Mouse (Mus musculus): ENCODE results near the gene Vmn2r84.
"Not testable (repeated sequence)": the region's sequence is repeated elsewhere in the genome, so short reads cannot be mapped to it uniquely, and the experiment has no call there.

Gene Vmn2r84

GRCm38 (mm10) chr10:130394232-130394631 lies at the start of gene Vmn2r84:
Gene Vmn2r84 (minus strand): TSS chr10:130394332.
- in situ Hi-C loops (cut with MboI, MseI) = no loop called here

GRCm38 (mm10) chr10:130434185-130434898 lies 40.2 kb upstream of the Vmn2r84 start:
- in situ Hi-C loops (cut with MboI, MseI) = not testable (repeated sequence)

GRCm38 (mm10) chr10:130429603-130430002 lies 35.5 kb upstream of the Vmn2r84 start, which contains the start of gene Vmn2r85:
Gene Vmn2r85 (minus strand): TSS chr10:130429703.
- in situ Hi-C loops (cut with MboI, MseI) = not testable (repeated sequence)

GRCm38 (mm10) chr10:130422368-130422767 lies 28.2 kb upstream of the Vmn2r84 start:
- in situ Hi-C loops (cut with MboI, MseI) = not testable (repeated sequence)

GRCm38 (mm10) chr10:130420401-130420800 lies 26.3 kb upstream of the Vmn2r84 start:
- in situ Hi-C loops (cut with MboI, MseI) = no loop called here

- in situ Hi-C loops (cut with MboI, MseI) = not testable (repeated sequence)
Measured at GRCm38 (mm10) chr10:130419954-130420353, 25.8 kb upstream of the Vmn2r84 start.

GRCm38 (mm10) chr10:130416352-130416751 lies 22.2 kb upstream of the Vmn2r84 start:
- in situ Hi-C loops (cut with MboI, MseI) = not testable (repeated sequence)

- in situ Hi-C loops (cut with MboI, MseI) = not testable (repeated sequence)
Measured at GRCm38 (mm10) chr10:130412167-130412698, 18.1 kb upstream of the Vmn2r84 start.

GRCm38 (mm10) chr10:130375145-130375544 lies 19.0 kb downstream of the Vmn2r84 start:
- in situ Hi-C loops (cut with MboI, MseI) = no loop called here

GRCm38 (mm10) chr10:130372491-130373173 lies 21.5 kb downstream of the Vmn2r84 start:
- in situ Hi-C loops (cut with MboI, MseI) = no loop called here

GRCm38 (mm10) chr10:130371644-130372043 lies 22.5 kb downstream of the Vmn2r84 start:
- in situ Hi-C loops (cut with MboI, MseI) = no loop called here

GRCm38 (mm10) chr10:130370005-130370682 lies 24.0 kb downstream of the Vmn2r84 start:
- in situ Hi-C loops (cut with MboI, MseI) = no loop called here

- in situ Hi-C loops (cut with MboI, MseI) = no loop called here
Measured at GRCm38 (mm10) chr10:130368384-130368783, 25.7 kb downstream of the Vmn2r84 start.

GRCm38 (mm10) chr10:130364766-130365165 lies 29.4 kb downstream of the Vmn2r84 start:
- in situ Hi-C loops (cut with MboI, MseI) = no loop called here

- in situ Hi-C loops (cut with MboI, MseI) = no loop called here
Measured at GRCm38 (mm10) chr10:130363438-130364164, 30.5 kb downstream of the Vmn2r84 start.

- in situ Hi-C loops (cut with MboI, MseI) = no loop called here
Measured at GRCm38 (mm10) chr10:130344056-130344455, 50.1 kb downstream of the Vmn2r84 start.

GRCm38 (mm10) chr10:130340050-130340449 lies 54.1 kb downstream of the Vmn2r84 start:
- in situ Hi-C loops (cut with MboI, MseI) = not testable (repeated sequence)

GRCm38 (mm10) chr10:130337581-130337980 lies 56.6 kb downstream of the Vmn2r84 start:
- in situ Hi-C loops (cut with MboI, MseI) = loop anchor here (10.0 kb wide), 1 partner anchor 1713 kb away; the partner anchor contains the start of gene Rps26

- in situ Hi-C loops (cut with MboI, MseI) = loop anchor here (10.0 kb wide), 1 partner anchor 1712 kb away; the partner anchor contains the start of gene Rps26
Measured at GRCm38 (mm10) chr10:130336385-130336784, 57.7 kb downstream of the Vmn2r84 start.

GRCm38 (mm10) chr10:130330711-130331110 lies 63.4 kb downstream of the Vmn2r84 start:
- in situ Hi-C loops (cut with MboI, MseI) = loop anchor here (10.0 kb wide), 1 partner anchor 1706 kb away; the partner anchor contains the start of gene Rps26

Measured in T-helper 2 cell (primary cell).